Mouse (Mus musculus): ENCODE measurements at regions not wholly inside any gene's neighbourhood (a gene's known extent, or its start where the extent isn't known, plus 50 kb on each side); places are given as distances from the start of the nearest gene placed in this dataset.

GRCm38 (mm10) chr3:153077846-153078703, 96.0 kb upstream of the St6galnac5 start:
- WGBS = 52% methylated on average over 14 of the region's 14 CpGs
- peak; percentile 65; the same call in 1 of the 2 replicates for ATAC-seq (ENCODE audit: borderline replicate concordance, extremely low read depth, low FRiP score, low TSS enrichment)
- no peaks in the 10 kb centered on the region for H3K9me3 ChIP-seq
- no peak overlapping the region for H3K4me3 ChIP-seq
- H3K36me3 ChIP-seq = no peaks in the 10 kb centered on the region
- no peak overlapping the region for H3K27ac ChIP-seq
- peak overlapping the region; percentile 9; the same call in 1 of the 2 replicates for H3K4me2 ChIP-seq
- H3K9ac ChIP-seq = no peak overlapping the region
- no peaks in the 10 kb centered on the region for H3K27me3 ChIP-seq
- H3K4me1 ChIP-seq = peaks cover 11% of the 10 kb centered on the region; the same call in 1 of the 2 replicates

- WGBS = 63% methylated on average over 10 of the region's 10 CpGs
- ATAC-seq (ENCODE audit: borderline replicate concordance, extremely low read depth, low FRiP score, low TSS enrichment) = no peak
- Histone ChIP-seq H3K36me3 (no peaks in the 10 kb centered on the region), H3K27ac (no peak overlapping the region), H3K4me2 (no peak overlapping the region), H3K9ac (no peak overlapping the region), H3K27me3 (no peaks in the 10 kb centered on the region), H3K4me1 (no peaks in the 10 kb centered on the region), H3K9me3 (no peaks in the 10 kb centered on the region), H3K4me3 (no peak overlapping the region)
Measured at GRCm38 (mm10) chr3:153072200-153072919, 90.3 kb upstream of the St6galnac5 start.

GRCm38 (mm10) chr3:153071549-153071948, 89.5 kb upstream of the St6galnac5 start:
- Histone ChIP-seq H3K9ac (no peak overlapping the region), H3K27ac (no peak overlapping the region), H3K4me1 (no peaks in the 10 kb centered on the region), H3K4me2 (no peak overlapping the region), H3K4me3 (no peak overlapping the region), H3K36me3 (no peaks in the 10 kb centered on the region), H3K9me3 (no peaks in the 10 kb centered on the region), H3K27me3 (no peaks in the 10 kb centered on the region)
- 78% methylated on average over 8 of the region's 8 CpGs for WGBS
- ATAC-seq (ENCODE audit: borderline replicate concordance, extremely low read depth, low FRiP score, low TSS enrichment) = no peak

GRCm38 (mm10) chr3:153071123-153071522, 89.1 kb upstream of the St6galnac5 start:
- H3K27ac ChIP-seq = no peak overlapping the region
- no peaks in the 10 kb centered on the region for H3K27me3 ChIP-seq
- no peaks in the 10 kb centered on the region for H3K36me3 ChIP-seq
- H3K4me2 ChIP-seq = no peak overlapping the region
- WGBS = 76% methylated on average over 3 of the region's 3 CpGs
- no peaks in the 10 kb centered on the region for H3K4me1 ChIP-seq
- H3K9ac ChIP-seq = no peak overlapping the region
- no peak overlapping the region for H3K4me3 ChIP-seq
- no peak for ATAC-seq (ENCODE audit: borderline replicate concordance, extremely low read depth, low FRiP score, low TSS enrichment)
- H3K9me3 ChIP-seq = no peaks in the 10 kb centered on the region

- no peak for ATAC-seq (ENCODE audit: borderline replicate concordance, extremely low read depth, low FRiP score, low TSS enrichment)
- Histone ChIP-seq H3K9ac (no peak overlapping the region), H3K4me2 (no peak overlapping the region), H3K27me3 (no peaks in the 10 kb centered on the region), H3K36me3 (no peaks in the 10 kb centered on the region), H3K9me3 (no peaks in the 10 kb centered on the region), H3K4me3 (no peak overlapping the region), H3K4me1 (no peaks in the 10 kb centered on the region), H3K27ac (no peak overlapping the region)
- WGBS = 64% methylated on average over 3 of the region's 3 CpGs
Measured at GRCm38 (mm10) chr3:153065890-153066289, 83.8 kb upstream of the St6galnac5 start.

- 93% methylated on average over 3 of the region's 3 CpGs for WGBS
- no peaks in the 10 kb centered on the region for H3K9me3 ChIP-seq
- no peak overlapping the region for H3K4me3 ChIP-seq
- no peak overlapping the region for H3K4me2 ChIP-seq
- ATAC-seq (ENCODE audit: borderline replicate concordance, extremely low read depth, low FRiP score, low TSS enrichment) = no peak
- H3K9ac ChIP-seq = no peak overlapping the region
- H3K27me3 ChIP-seq = no peaks in the 10 kb centered on the region
- no peaks in the 10 kb centered on the region for H3K36me3 ChIP-seq
- H3K4me1 ChIP-seq = no peaks in the 10 kb centered on the region
- no peak overlapping the region for H3K27ac ChIP-seq
Measured at GRCm38 (mm10) chr3:153053163-153053562, 71.1 kb upstream of the St6galnac5 start.

- no peak overlapping the region for H3K4me2 ChIP-seq
Measured at GRCm38 (mm10) chr3:153051566-153051965, 69.5 kb upstream of the St6galnac5 start.

GRCm38 (mm10) chr3:153045328-153045727, 63.3 kb upstream of the St6galnac5 start:
- WGBS = 90% methylated on average over 2 of the region's 2 CpGs
- ATAC-seq (ENCODE audit: borderline replicate concordance, extremely low read depth, low FRiP score, low TSS enrichment) = no peak

More at GRCm38 (mm10) chr3:153051566-153051965, 69.5 kb upstream of the St6galnac5 start:
- peaks cover 6% of the 10 kb centered on the region; the same call in 1 of the 2 replicates for H3K9me3 ChIP-seq
- no peaks in the 10 kb centered on the region for H3K4me1 ChIP-seq
- no peak for ATAC-seq (ENCODE audit: borderline replicate concordance, extremely low read depth, low FRiP score, low TSS enrichment)
- no peaks in the 10 kb centered on the region for H3K36me3 ChIP-seq
- H3K4me3 ChIP-seq = no peak overlapping the region
- no peak overlapping the region for H3K9ac ChIP-seq
- H3K27me3 ChIP-seq = no peaks in the 10 kb centered on the region
- H3K27ac ChIP-seq = no peak overlapping the region

GRCm38 (mm10) chr3:153033980-153034379, 51.9 kb upstream of the St6galnac5 start:
- Histone ChIP-seq H3K4me2 (no peak overlapping the region), H3K4me1 (no peaks in the 10 kb centered on the region), H3K27ac (no peak overlapping the region), H3K4me3 (no peak overlapping the region), H3K27me3 (no peaks in the 10 kb centered on the region), H3K9me3 (no peaks in the 10 kb centered on the region), H3K9ac (no peak overlapping the region), H3K36me3 (no peaks in the 10 kb centered on the region)
- WGBS = 82% methylated on average over 6 of the region's 6 CpGs
- no peak for ATAC-seq (ENCODE audit: borderline replicate concordance, extremely low read depth, low FRiP score, low TSS enrichment)

More at GRCm38 (mm10) chr3:153045328-153045727, 63.3 kb upstream of the St6galnac5 start:
- peaks cover 6% of the 10 kb centered on the region; the same call in 1 of the 2 replicates for H3K9me3 ChIP-seq
- H3K36me3 ChIP-seq = no peaks in the 10 kb centered on the region
- H3K27ac ChIP-seq = no peak overlapping the region
- no peaks in the 10 kb centered on the region for H3K27me3 ChIP-seq
- H3K9ac ChIP-seq = no peak overlapping the region
- H3K4me1 ChIP-seq = no peaks in the 10 kb centered on the region
- no peak overlapping the region for H3K4me2 ChIP-seq
- H3K4me3 ChIP-seq = no peak overlapping the region

Data from lung, embryonic 15.5 days (tissue).